Mouse (Mus musculus) hindbrain, embryonic 12.5 days (tissue): ENCODE measurements around the gene Pdik1l. TPM values are rescaled to one million over a fixed set of nuclear protein-coding genes. Genes with fewer than 3 reads are reported as not detected.

Source experiments
- ATAC-seq: fragments of 200-750 bp; cut with Nextera tagmentation; 2 replicates; pipeline ENCODE4 v1.8.0; 2017; ENCODE audit warnings: moderate TSS enrichment; ENCODE audit not compliant: low FRiP score
- H3K27ac ChIP-seq: fragments of 300-500 bp; sonication (generic); 2 replicates; pipeline ENCODE4 v1.5.1; 2016; ENCODE audit warnings: mild to moderate bottlenecking
- H3K27me3 ChIP-seq: fragments of 300-500 bp; sonication (generic); 2 replicates; pipeline ENCODE4 v1.6.1; 2016; ENCODE audit warnings: mild to moderate bottlenecking
- H3K36me3 ChIP-seq: fragments of 300-500 bp; sonication (generic); 2 replicates; pipeline ENCODE4 v1.6.1; 2016; ENCODE audit warnings: mild to moderate bottlenecking
- H3K4me1 ChIP-seq: fragments of 300-500 bp; sonication (generic); 2 replicates; pipeline ENCODE4 v1.6.1; 2016
- H3K4me2 ChIP-seq: fragments of 300-500 bp; sonication (generic); replicated peaks from 2 replicates; pipeline ENCODE4 v1.6.1; 2016; ENCODE audit warnings: mild to moderate bottlenecking
- H3K4me3 ChIP-seq: fragments of 300-500 bp; sonication (generic); 2 replicates; pipeline ENCODE4 v1.5.1; 2016; ENCODE audit warnings: mild to moderate bottlenecking
- H3K9ac ChIP-seq: fragments of 300-500 bp; sonication (generic); 2 replicates; pipeline ENCODE4 v1.6.1; 2016; ENCODE audit warnings: mild to moderate bottlenecking, moderate library complexity
- H3K9me3 ChIP-seq: fragments of 300-500 bp; sonication (generic); replicated peaks from 2 replicates; pipeline ENCODE4 v1.6.1; 2016; ENCODE audit warnings: mild to moderate bottlenecking
- WGBS: fragments of 180-500 bp; shearing (Covaris S2); methylation state at CpG from one replicate; pipeline ENCODE4 v1.1.7; 2016; 5-methylcytosine and 5-hydroxymethylcytosine counted together
- polyA plus RNA-seq: library from polyadenylated mRNA; unstranded; fragments of >200 nt; fragmentation: Nextera tagmentation; extraction: Ambion mirVana; gene quantifications from 2 replicates; pipeline ENCODE4 v1.2.1, GENCODE M21; 2016

Pdik1l gene
- polyA plus RNA-seq, 1 experiment from 2014 or later = 30.8 TPM

- Histone ChIP-seq H3K9me3 (0 out of 2 replicates have a peak, but pooled peaks cover 4% of the 10 kb centered on the region), H3K27ac (no peak overlapping the region), H3K4me3 (no peak overlapping the region), H3K4me2 (no peak overlapping the region), H3K9ac (no peak overlapping the region), H3K4me1 (peaks cover 6% of the 10 kb centered on the region; the same call in 1 of the 2 replicates), H3K36me3 (no peaks in the 10 kb centered on the region), H3K27me3 (no peaks in the 10 kb centered on the region)
- WGBS = 79% methylated on average over 4 of the region's 4 CpGs
- ATAC-seq = no peak
Observed at GRCm38 (mm10) chr4:134314081-134314655, 26.5 kb upstream of the Pdik1l start.

DNA sequence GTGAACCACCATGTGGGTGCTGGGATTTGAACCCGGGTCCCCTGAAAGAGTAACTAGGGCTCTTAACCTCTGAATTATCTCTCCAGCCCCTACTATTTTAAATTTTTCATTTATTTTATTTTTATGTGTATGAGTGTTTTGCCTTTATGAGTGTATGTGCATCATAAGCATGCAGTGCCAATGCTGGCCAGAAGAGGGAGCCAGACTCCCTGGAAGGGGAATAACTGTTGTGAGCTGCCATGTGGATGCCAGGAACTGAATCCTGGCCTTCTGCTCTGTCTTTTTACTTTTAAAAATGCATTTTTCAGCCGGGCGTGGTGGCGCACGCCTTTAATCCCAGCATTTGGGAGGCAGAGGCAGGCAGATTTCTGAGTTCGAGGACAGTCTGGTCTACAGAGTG, 25.2 kb upstream of the Pdik1l start:
- no peak overlapping the region for H3K9ac ChIP-seq
- no peaks in the 10 kb centered on the region for H3K36me3 ChIP-seq
- no peak overlapping the region for H3K27ac ChIP-seq
- 97% methylated on average over 6 of the region's 6 CpGs for WGBS
- ATAC-seq = no peak
- H3K9me3 ChIP-seq = 0 out of 2 replicates have a peak, but pooled peaks cover 4% of the 10 kb centered on the region
- H3K4me1 ChIP-seq = peaks cover 6% of the 10 kb centered on the region; the same call in 1 of the 2 replicates
- H3K27me3 ChIP-seq = no peaks in the 10 kb centered on the region
- no peak overlapping the region for H3K4me2 ChIP-seq
- no peak overlapping the region for H3K4me3 ChIP-seq

GRCm38 (mm10) chr4:134312341-134312740, 24.6 kb upstream of the Pdik1l start:
- WGBS = 96% methylated on average over 5 of the region's 5 CpGs
- H3K9ac ChIP-seq = no peak overlapping the region
- H3K27me3 ChIP-seq = no peaks in the 10 kb centered on the region
- H3K27ac ChIP-seq = no peak overlapping the region
- H3K4me3 ChIP-seq = no peak overlapping the region
- no peak overlapping the region for H3K4me2 ChIP-seq
- no peaks in the 10 kb centered on the region for H3K36me3 ChIP-seq
- H3K9me3 ChIP-seq = 0 out of 2 replicates have a peak, but pooled peaks cover 4% of the 10 kb centered on the region
- H3K4me1 ChIP-seq = peaks cover 12% of the 10 kb centered on the region
- ATAC-seq = no peak

DNA sequence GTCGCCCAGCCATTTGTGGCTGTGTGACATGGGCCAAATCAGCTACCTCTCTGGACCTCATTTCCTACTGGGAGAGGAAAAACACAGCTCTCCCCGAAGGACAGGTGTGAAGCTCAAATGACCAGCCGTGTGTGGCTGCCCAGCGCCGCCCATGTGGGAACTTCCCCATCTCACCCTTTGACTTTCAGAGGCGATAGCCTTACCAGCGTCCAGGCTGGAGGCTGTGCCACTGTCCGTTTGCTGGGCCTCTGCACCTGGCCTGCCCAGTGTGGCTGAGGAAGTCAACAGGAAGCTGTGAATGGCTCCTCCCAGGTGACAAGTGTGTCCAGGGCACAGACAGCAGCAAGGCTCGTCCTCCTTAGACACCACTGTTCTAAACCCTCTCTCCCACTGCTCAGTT, 24.1 kb upstream of the Pdik1l start:
- 0 out of 2 replicates have a peak, but pooled peaks cover 4% of the 10 kb centered on the region for H3K9me3 ChIP-seq
- H3K4me3 ChIP-seq = no peak overlapping the region
- H3K27me3 ChIP-seq = no peaks in the 10 kb centered on the region
- no peak overlapping the region for H3K4me2 ChIP-seq
- no peak overlapping the region for H3K9ac ChIP-seq
- WGBS = 87% methylated on average over 9 of the region's 9 CpGs
- H3K36me3 ChIP-seq = no peaks in the 10 kb centered on the region
- H3K4me1 ChIP-seq = peaks cover 16% of the 10 kb centered on the region
- no peak overlapping the region for H3K27ac ChIP-seq
- ATAC-seq = no peak

GRCm38 (mm10) chr4:134310656-134311055, 23.0 kb upstream of the Pdik1l start:
- no peak for ATAC-seq
- Histone ChIP-seq H3K4me1 (peaks cover 16% of the 10 kb centered on the region), H3K9me3 (0 out of 2 replicates have a peak, but pooled peaks cover 4% of the 10 kb centered on the region), H3K27ac (no peak overlapping the region), H3K27me3 (no peaks in the 10 kb centered on the region), H3K9ac (no peak overlapping the region), H3K4me3 (no peak overlapping the region), H3K4me2 (no peak overlapping the region), H3K36me3 (no peaks in the 10 kb centered on the region)
- 90% methylated on average over 9 of the region's 9 CpGs for WGBS

DNA sequence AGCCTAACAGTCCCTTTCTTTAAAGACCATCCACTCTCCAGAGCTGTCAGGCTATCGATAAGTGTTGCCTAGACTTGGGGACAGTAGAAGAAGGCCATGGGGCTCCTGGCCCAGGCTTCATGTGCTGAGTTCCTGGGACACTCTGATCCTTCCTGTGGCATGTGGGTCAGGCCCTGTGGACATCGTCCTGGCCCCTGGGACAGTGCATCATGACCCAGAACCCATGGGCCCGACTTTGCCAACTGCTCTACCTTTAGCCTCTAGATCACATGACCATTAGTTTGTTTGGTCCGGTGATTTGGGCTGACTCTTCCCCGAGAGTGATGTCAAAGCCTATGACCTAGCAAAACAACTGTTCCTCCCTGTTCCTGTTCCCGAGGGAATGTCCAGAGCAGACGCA, 22.4 kb upstream of the Pdik1l start:
- Histone ChIP-seq H3K27me3 (no peaks in the 10 kb centered on the region), H3K9me3 (0 out of 2 replicates have a peak, but pooled peaks cover 4% of the 10 kb centered on the region), H3K36me3 (no peaks in the 10 kb centered on the region), H3K4me2 (no peak overlapping the region), H3K27ac (no peak overlapping the region), H3K4me3 (no peak overlapping the region), H3K9ac (no peak overlapping the region), H3K4me1 (peaks cover 16% of the 10 kb centered on the region)
- no peak for ATAC-seq
- 89% methylated on average over 7 of the region's 7 CpGs for WGBS

DNA sequence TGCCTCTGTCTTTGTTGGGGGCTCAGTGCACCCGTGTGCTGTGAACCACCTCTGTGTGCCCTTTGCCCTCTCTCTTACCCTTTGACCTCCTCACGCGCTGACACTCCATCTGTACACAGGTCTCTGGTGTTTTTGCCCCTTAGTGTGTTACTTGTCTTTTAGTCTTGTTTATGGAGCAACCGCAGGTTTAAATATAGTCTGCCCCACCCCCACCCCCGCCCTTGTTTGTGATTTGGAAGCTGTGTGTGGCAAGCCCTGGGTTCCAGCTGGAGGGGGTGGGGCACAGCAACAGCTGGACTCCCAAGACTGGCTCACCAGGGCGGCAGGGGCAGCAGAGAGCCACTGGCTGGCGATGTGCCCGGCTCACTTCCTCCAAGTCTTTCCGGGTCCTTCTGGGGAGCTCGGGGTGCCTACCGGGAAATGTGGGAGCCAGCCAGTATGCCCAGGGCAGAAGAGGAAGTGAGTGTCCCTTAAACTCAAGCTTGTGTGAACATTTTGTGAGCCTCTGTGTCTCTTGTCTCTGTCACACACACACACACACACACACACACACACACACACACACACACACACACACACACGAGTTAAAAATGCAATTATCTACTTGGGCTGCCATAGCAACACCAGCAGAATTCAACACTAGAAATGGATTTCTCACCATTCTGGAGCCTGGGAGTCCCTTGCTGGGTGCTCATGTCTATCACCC, 19.8 kb upstream of the Pdik1l start:
- no peak overlapping the region for H3K4me3 ChIP-seq
- H3K9ac ChIP-seq = no peak overlapping the region
- H3K4me2 ChIP-seq = no peak overlapping the region; the same call in 1 of the 2 replicates

DNA sequence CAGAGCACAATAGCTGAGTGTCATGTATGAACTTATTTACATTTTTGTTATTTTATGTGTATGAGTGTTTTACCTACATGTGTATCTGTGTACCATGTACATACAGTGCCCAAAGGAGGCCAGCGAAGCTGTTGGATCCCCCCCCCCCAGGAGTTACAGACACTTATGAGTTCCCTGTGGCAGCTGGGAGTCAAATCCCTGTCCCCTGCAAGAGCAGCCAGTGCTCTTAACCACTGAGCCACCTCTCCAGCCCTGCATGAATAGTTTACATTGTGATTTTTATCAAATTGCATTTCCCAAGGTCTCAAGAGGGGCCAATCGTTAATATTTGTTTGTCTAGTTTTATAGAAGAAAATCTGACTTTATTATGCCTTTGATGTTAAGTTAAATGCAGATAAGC, 19.3 kb upstream of the Pdik1l start:
- Histone ChIP-seq H3K4me3 (no peak overlapping the region), H3K4me2 (no peak overlapping the region), H3K36me3 (no peaks in the 10 kb centered on the region), H3K27ac (no peak overlapping the region), H3K27me3 (no peaks in the 10 kb centered on the region), H3K4me1 (peaks cover 10% of the 10 kb centered on the region), H3K9ac (no peak overlapping the region), H3K9me3 (no peaks in the 10 kb centered on the region)
- WGBS = 68% methylated on average over 2 of the region's 2 CpGs
- no peak for ATAC-seq

More for the DNA sequence above, 19.8 kb upstream of the Pdik1l start:
- no peaks in the 10 kb centered on the region for H3K9me3 ChIP-seq
- 9% methylated on average over 9 of the region's 12 CpGs for WGBS
- H3K27ac ChIP-seq = no peak overlapping the region
- peaks cover 10% of the 10 kb centered on the region for H3K4me1 ChIP-seq
- no peaks in the 10 kb centered on the region for H3K36me3 ChIP-seq
- no peak for ATAC-seq
- H3K27me3 ChIP-seq = no peaks in the 10 kb centered on the region

- H3K4me3 ChIP-seq = no peak overlapping the region
Observed at GRCm38 (mm10) chr4:134302084-134302483, 14.4 kb upstream of the Pdik1l start.

GRCm38 (mm10) chr4:134300316-134300715, 12.6 kb upstream of the Pdik1l start:
- no peak for ATAC-seq
- Histone ChIP-seq H3K27ac (no peak overlapping the region), H3K4me1 (no peaks in the 10 kb centered on the region), H3K4me2 (no peak overlapping the region), H3K4me3 (no peak overlapping the region), H3K27me3 (no peaks in the 10 kb centered on the region), H3K36me3 (no peaks in the 10 kb centered on the region), H3K9me3 (no peaks in the 10 kb centered on the region), H3K9ac (no peak overlapping the region)
- 83% methylated on average over 9 of the region's 9 CpGs for WGBS

More at GRCm38 (mm10) chr4:134302084-134302483, 14.4 kb upstream of the Pdik1l start:
- WGBS = 80% methylated on average over 5 of the region's 5 CpGs
- Histone ChIP-seq H3K9ac (no peak overlapping the region), H3K27ac (no peak overlapping the region), H3K9me3 (no peaks in the 10 kb centered on the region), H3K27me3 (no peaks in the 10 kb centered on the region), H3K36me3 (no peaks in the 10 kb centered on the region), H3K4me2 (no peak overlapping the region), H3K4me1 (0 out of 2 replicates have a peak, but pooled peaks cover 2% of the 10 kb centered on the region)
- no peak for ATAC-seq

- Histone ChIP-seq H3K27me3 (no peaks in the 10 kb centered on the region), H3K4me3 (no peak overlapping the region), H3K4me1 (no peaks in the 10 kb centered on the region), H3K4me2 (no peak overlapping the region), H3K9me3 (no peaks in the 10 kb centered on the region), H3K36me3 (no peaks in the 10 kb centered on the region), H3K9ac (no peak overlapping the region), H3K27ac (no peak overlapping the region)
- ATAC-seq = no peak
- WGBS = 69% methylated on average over 4 of the region's 4 CpGs
Observed at GRCm38 (mm10) chr4:134299498-134299810, 11.8 kb upstream of the Pdik1l start.

- Histone ChIP-seq H3K4me2 (no peak overlapping the region), H3K27me3 (peaks cover 2% of the 10 kb centered on the region; the same call in 1 of the 2 replicates), H3K4me3 (no peak overlapping the region), H3K9me3 (no peaks in the 10 kb centered on the region), H3K36me3 (no peaks in the 10 kb centered on the region), H3K9ac (no peak overlapping the region), H3K4me1 (no peaks in the 10 kb centered on the region), H3K27ac (no peak overlapping the region)
- 82% methylated on average over 18 of the region's 19 CpGs for WGBS
- no peak for ATAC-seq
Observed at GRCm38 (mm10) chr4:134298626-134299497, 11.2 kb upstream of the Pdik1l start.
